Mouse (Mus musculus) T-cell, adult 2 months (primary cell): Measurements from ENCODE around the gene Rgs11.
"Not testable (repeated sequence)": the region's sequence is repeated elsewhere in the genome, so short reads cannot be mapped to it uniquely, and the experiment has no call there.

Experiments
- DNase-seq: peaks from one replicate; pipeline ENCODE4 v3.0.0; 2022; ENCODE audit warnings: low spot score

Gene Rgs11

DNA sequence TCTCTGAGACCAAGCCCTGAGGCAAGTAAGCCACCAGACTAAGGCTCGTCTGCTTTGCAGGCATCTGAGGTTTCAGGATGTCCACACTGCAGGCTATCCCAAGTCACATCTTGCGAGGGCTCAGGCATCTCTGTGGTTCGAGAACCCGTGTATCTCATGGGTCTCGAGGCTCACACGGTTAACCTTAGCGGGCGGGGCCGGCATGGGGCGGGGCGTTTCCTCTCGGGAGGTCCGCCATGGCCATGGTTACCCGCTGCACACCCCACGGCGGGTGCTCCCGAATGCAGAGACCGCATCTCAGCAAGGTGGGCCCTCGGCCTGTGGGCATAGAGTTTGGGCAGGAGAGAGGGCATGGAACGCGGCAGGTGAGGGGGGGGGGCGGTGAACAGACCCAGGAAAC lies at the start of gene Rgs11:
Gene Rgs11, plus strand, starts transcription at position 215 of the 400 bp plus-strand sequence.
- peak; percentile 64 for DNase-seq

DNA sequence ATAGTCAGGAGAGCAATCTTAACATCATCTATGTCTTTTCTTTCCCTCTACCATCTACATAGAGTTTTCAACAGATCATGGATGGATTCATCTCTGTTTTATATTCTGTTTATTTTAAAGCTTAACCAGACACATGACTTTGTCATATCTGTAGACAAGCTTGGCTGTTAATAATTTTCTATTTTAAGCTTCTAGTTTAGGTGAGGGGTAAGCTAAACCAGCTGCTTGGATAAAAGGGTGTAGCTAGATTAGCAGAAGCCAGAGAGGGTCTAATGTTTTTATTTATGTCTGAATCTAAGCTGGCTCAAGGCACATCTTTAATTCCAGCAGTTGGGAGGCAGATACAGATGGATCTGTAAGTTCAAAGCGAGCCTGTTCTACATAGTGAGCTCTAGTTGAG lies 40.0 kb upstream of the Rgs11 start:
- DNase-seq = no peak

DNA sequence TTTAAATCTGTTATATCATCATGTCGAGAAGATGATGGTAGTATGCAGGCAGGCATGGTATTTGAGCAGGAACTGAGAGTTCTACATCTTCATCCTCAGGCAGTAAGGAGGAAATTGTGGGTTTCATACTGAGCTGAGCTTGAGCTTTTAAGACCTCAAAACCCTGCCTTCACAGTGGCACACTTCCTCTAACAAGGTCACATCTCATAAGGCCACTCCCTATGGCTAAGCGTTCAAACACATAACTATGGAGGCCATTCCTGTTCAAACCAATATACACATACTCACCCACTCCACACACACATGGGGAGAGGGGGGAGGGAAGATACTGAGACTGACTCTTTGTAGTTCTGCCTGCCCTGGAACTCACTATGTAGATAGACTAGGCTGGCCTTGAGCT lies 34.7 kb upstream of the Rgs11 start:
- peak; percentile 79 for DNase-seq

DNA sequence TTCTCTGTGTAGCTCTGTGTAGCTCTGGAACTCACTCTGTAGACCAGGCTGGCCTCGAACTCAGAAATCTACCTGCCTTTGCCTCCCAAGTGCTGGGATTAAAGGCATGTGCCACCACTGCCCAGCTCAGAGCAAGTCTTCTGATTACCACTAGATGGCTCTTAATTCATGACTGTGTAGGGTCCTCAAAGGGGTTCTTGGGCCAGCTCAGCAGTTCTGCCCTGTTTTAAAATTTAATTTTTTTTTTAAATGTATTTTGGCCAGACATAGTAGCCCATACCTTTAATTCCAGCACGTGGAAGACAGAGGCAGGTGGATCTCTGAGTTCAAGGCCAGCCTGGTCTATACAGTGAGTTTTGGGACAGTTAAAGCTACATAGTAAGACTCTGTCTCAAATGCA lies 27.5 kb upstream of the Rgs11 start:
- not testable (repeated sequence) for DNase-seq

DNA sequence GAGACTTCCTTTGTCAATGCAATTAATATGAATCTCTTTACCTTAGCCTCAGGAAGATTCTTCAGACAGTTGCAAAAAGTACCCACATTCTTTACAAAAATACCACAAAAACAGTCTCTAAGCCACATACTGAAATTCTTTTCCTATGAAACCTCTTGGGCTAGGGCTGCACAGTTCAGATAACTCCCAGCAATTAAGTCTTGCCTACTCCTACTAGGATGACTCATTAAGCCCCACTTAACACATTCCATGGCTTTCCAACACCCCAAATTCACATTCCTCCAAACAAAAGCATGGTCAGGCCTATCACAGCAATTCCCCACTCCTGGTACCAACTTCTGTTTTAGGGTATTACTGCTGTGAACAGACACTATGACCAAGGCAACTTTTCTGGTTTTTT lies 24.1 kb upstream of the Rgs11 start:
- no peak for DNase-seq

DNA sequence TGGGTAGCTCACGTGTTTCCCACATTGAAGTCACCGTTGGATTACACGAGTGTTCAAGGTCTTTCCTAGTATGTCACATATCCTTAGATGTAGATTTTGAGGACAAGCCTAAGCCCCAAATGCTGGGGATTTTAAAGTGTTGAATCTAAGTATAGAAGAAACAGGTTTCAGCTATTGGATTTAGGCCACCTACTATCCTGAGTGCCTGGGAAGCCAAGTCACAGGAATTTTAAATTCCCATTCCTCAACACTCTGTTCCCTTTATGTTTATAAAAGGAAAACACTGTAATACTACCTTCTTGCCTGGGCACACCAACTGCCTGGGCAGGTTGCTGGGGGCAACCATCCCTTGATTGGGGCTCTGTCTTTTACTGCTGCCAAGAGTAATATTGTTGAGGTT lies 21.6 kb upstream of the Rgs11 start:
- DNase-seq = no peak

DNA sequence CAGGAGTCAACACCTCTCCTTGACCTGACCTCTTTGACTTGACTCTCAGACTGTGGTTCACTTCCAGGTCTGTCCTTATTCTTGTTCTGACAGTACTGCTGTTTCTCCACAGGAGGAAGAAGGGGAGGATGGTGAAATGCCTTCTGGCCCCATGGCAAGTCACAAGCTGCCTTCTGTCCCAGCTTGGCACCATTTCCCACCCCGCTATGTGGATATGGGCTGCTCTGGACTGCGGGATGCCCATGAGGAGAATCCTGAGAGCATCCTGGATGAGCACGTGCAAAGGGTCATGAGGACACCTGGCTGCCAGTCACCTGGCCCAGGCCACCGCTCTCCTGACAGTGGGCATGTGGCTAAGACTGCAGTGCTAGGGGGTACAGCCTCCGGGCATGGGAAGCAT lies 15.2 kb upstream of the Rgs11 start:
- DNase-seq = no peak

DNA sequence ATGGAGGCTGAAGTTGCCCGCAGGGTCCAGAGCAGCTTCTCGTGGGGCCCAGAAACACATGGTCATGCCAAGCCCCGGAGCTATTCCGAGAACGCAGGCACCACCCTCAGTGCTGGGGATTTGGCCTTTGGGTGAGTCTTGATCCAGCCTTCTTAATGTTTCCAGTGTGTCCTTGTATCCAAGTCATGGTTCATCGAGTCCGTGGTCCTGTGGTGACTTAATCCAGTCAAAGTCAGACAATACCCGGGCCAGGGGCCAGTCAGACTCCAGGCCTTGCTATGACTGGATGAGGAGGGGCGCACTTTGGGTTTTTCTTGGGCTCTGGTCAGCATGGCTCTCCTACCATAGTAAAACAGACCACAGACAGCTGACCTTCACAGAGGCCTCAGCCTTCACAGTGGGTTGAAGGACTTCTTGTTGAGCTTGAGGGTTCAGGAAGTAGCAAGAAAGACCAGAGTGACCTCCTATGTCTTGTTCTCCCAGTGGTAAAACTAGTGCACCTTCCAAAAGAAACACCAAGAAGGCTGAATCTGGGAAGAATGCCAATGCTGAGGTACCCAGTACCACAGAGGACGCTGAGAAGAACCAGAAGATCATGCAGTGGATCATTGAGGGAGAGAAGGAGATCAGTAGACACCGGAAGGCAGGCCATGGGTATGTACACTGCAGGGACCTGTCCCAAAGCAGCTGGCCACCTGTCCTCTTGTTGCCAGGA lies 14.5 kb upstream of the Rgs11 start:
- DNase-seq = no peak

DNA sequence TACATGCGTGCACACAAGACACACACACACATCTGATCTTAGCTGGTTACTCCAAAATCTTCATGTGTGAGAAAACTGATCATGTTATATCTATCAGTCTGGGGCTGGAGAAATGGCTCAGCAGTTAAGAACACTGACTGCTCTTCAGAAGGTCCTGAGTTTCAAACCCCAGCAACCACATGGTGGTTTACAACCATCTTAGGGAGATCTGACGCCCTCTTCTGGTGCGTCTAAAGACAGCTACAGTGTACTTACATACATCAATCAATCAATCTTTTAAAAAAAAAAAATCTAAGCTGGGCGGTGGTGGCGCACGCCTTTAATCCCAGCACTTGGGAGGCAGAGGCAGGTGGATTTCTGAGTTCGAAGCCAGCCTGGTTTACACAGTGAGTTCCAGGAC lies 11.3 kb upstream of the Rgs11 start:
- not testable (repeated sequence) for DNase-seq

DNA sequence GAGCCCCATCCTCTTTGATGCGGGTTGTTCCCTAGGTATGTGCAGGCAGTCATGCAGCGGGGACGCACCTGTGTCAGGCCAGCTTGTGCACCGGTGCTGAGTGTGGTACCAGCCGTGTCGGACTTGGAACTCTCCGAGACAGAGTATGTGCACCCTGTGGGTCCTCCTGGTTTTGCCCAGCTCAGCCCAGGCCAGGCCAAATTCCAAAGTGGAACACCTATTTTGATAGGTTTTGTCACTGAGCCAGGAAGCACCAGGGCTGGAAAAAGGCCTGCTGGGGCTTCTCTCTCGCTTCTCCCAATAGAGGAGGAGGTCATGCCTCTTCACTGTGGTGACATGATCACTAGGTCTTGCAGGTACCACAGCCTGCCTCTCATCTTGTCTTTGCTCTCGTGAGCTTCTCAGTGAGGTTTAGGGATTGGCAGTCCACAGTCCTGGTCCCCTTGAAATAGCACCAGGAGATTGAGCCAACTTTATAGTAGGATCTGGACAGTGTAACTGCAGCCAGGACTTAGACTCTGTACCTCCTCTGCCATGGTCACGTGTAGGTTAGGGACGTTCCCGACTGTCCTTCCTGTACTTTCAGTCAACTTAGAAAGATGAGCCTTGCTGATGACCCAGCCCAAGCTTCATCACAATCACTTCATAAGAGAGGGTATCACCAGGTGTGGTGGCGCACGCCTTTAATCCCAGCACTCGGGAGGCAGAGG lies 10.1 kb upstream of the Rgs11 start:
- no peak for DNase-seq

DNA sequence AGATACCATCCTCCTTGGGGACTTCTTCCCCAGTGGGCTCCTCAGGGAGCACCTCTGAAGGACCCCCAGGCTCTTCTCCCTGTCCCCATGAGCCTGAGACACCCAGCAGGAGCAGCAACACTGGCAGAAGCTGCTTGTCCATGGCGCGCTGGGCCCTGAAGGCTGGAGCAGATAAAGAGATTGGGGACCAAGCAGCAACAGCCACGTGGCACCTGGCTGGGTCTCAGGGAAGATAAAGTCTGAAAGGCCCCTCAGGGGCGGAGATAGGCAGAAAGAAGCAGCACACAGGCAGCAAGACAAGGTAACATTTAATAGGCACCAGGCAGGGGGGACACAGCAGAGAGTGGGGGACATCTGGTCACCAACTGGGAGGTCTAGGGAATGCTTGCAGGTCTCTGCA lies 3.9 kb upstream of the Rgs11 start, which contains the start of gene Pdia2:
Gene Pdia2, minus strand, starts transcription at position 196 of the 400 bp plus-strand sequence.
- no peak for DNase-seq

DNA sequence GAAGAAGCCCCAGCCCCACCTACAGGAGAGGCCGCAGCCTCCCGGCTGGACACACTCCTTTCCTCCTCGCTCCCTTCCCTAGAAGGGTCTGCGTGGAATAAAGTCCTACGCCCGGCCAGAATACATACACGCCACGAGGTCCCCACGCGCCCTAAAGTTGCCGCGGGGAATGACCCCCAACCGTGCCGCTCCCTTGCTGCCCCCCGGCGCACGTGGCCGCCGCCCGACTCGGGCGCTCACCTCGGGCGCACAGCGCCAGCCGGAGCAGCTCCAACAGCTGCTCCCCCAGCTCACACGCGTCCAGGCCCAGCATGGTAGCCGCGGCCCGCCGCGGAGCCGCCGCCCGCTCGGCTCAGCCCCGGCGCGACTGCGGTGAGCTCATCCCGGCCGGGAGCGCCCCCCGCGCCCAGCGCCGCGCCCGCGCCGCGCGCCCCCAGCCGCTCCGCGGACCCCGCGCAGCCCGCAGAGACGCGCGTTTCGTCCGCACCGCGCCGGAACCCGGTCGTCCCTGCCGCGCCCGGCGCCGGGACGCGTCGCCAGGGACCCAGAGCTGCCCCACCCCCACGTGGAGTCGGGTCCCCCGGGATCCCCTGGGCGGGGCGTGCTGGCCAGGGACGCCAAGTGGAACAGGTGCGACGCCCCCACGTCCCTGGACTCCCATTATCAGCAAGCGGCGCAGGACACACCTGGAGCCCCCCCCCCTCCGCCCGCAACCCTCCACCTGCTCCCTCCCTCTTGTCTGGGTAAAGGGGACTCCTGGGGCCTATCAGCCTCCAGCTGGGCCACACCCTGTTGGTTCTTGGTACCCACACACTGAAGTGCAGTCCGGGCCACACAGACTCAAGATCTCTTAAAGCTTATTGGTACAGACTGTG lies 1.7 kb upstream of the Rgs11 start:
- no peak for DNase-seq

DNA sequence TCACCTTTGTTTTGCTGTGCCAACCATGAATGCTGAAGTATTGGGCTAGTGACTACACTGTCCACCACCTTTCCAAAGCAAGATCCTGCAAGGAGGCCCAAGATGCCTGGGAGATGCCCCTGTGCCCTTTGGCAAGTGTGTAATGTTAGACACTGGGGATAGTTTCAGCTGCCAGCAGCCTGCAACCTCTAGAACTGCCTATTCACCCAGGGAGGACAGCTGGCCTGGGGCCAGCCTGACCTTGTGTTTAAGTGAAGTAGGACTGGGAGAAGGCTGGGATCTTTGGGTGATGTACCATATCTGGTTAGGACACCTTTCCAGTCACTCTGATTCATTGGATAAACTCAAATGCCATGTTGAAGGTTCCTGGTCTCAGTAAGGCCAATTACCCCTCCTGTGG lies 753 bp upstream of the Rgs11 start:
- DNase-seq = no peak

DNA sequence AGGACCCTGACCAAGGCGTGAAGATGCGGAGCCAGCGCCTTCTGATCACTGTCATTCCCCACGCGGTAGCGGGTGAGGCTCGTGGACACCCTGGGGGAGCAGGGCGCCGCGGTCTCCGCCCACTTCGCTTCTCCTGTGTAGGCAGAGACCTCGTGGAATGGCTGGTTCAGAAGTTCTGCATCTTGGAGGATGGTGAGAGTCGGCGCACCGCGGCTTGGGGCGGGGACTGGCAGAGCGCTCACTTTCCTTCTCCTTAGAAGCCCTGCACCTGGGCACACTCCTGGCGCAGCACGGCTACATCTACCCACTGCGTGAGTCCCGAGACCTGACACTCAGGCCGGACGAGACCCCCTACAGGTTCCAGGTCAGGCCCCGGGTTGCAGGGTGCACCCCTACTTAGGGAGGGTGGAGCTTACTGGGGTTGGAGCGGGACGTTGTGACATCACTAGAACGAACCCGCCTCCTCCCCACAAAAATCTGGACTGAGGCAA lies 615 bp downstream of the Rgs11 start:
- peak; percentile 37 for DNase-seq

DNA sequence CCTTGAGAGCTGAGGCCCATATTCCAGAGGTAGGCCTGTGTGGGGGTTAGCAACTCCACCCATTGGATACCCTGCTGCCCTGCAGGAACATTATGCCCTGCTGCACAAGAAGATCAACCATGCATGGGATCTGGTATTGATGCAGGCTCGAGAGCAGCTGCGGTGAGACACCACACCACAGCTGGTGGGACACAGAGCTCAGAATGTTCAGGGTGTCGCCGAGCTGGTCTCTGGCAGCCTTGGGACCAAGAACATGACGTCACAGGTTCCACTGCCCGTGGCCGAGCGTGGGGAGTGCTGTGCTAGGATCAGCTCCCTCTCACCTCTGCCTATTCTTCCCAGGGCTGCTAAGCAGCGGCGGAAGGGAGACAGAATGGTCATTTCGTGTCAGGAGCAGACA lies 2.0 kb downstream of the Rgs11 start:
- DNase-seq = no peak

DNA sequence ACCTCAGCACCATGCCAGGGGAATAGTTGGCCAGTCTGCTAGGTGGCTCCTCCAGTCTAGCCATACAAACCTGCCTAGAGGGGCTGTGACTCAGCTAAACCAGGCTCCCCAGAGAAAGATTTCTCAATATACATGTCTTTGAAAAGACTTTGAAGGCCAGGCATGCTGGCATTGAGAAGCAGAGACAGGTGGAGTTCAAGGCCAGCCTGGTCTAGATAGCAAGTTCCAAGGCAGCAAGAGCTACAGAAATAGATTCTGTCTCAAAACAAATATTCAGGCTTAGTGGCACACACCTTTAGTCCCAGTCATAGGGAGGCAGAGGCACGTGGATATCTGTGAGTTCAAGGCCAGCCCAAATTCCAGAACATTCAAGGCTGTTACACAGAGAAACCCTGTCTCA lies 3.6 kb downstream of the Rgs11 start:
- no peak for DNase-seq

DNA sequence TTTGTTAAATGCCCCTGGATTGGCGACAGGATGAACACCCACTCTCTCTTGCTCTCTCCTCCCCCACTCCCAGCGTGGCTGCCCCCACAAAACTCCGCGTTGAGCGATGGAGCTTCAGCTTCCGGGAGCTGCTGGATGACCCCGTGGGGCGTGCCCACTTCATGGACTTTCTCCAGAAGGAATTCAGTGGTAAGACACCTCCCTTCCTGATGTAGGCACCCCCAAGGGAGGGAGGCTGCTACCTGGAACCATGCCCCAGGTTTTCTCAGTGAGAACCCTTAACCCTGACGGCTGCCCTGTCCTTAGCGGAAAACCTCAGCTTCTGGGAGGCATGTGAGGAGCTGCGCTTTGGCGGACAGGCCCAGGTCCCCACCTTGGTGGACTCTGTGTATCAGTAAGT lies 4.9 kb downstream of the Rgs11 start, which contains the start of gene Arhgdig:
Gene Arhgdig, minus strand, starts transcription at position 101 of the 400 bp plus-strand sequence.
- DNase-seq = no peak

DNA sequence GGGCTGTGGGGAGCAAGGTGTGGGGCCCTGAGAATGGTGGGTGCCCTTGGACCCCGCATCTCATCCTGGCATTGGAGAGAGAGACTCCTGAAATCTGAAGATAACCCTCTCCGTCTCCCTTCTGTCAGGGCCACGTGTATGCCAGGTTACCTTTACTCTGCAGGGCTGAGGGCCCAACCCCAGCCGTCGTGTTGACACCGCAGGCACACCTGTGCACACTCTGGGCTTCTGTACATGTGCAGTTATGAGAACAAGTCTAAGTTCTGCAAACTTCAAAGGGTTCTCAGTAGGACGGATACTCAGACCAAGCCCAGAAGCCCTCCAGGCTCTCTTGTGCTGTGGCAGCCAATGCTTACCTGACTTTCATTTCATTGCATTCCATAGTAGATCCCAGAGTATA lies 9.5 kb downstream of the Rgs11 start:
- no peak for DNase-seq

DNA sequence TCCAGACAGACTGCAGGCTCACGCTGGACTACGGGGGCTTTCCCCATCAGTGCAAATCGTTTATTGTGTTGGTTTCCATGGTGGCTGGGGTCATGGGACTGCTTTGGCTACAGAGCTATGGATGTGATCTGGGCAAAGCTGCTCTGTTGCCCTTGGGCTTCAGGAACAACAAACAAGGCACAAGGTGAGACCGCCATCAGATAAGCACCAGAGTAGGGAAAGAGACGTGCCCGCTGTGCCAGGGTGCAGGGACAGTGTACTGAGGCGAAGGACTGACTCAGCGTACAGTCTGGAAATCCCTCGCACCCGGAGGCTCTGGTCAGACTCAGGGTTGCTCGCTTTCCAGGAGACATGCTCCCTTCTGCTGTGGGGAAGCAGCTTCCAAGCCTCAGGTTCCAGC lies 9.9 kb downstream of the Rgs11 start:
- DNase-seq = no peak

DNA sequence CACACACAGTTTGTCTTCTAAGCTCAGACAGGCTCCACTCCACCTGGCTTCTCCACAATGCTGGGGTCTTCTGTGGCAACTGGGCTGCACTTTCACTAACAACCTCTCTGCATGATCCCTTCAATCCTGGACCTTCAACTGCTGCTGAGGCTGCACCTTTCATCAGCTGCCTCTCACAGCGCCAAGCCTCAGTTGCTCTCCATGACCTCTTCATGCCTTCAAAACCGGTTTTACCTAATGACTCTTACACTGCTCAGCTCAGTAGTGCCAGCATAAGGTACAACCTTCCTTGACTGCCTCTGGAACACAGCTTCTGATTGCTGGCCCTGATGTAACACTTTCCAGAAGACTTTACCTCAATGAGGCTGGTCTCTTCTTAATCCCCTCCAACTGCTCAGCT lies 18.8 kb downstream of the Rgs11 start:
- no peak for DNase-seq

DNA sequence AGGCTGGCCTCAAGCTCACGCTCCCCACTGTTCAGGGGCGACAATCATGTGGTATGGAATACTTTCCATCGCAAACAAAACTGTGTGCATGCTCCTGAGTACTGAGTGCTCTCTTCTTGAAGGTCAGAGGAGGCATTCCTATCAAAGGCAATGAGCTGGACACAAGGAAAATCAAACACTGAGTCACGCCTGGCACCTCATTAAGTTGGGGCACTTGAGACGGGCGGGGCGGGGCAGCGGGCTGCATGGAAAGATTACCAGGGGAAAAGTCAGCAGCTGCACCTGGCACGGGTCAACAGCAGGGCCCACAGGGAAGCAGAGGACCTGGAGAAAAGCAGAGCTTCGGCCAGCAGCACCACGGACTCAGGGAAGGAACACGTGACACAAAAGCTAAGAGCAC lies 22.4 kb downstream of the Rgs11 start:
- no peak for DNase-seq

DNA sequence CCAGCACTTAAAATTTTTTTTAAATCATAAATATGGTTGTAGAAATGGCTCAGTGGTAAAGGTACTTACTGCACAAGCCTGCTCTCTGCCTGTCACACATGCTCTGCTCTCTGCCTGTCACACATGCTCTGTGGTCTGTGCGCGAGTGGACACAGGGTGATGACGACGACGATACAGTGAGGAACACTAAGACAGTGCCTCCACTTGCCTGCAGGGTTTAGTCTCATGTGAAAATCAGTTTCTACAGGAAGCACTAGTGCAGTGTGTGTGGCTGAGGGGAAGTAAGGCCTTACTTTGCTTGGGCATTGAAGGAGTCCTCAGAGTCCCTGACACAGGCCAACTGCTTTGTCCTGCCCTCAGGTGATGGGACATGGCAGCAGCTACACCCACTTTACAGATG lies 27.0 kb downstream of the Rgs11 start:
- DNase-seq = peak; percentile 49

DNA sequence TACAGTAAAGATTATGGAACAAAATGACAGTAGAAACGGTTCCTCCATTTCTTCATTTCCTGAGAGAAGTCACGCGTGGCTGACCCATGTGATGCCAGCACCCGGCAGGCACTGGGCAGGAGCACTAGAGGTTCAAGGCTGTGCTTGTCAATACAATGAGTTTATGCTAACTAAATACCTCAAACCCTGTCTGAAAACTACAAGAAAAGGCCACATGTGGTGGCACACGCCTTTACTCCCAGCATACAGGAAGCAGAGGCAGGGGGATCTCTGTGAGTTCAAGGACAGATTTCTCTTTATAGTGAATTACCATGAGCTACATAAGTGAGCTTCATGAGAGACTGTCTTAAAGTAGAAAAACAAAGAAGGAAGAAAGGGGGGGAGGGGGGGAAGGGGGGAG lies 28.4 kb downstream of the Rgs11 start:
- DNase-seq = no peak
